Mouse (Mus musculus): Measurements from ENCODE around the gene Gm14322. TPM values are rescaled to one million over a fixed set of nuclear protein-coding genes. Genes with fewer than 3 reads are reported as not detected.
"Not testable (repeated sequence)": the region's sequence is repeated elsewhere in the genome, so short reads cannot be mapped to it uniquely, and the experiment has no call there.

Gm14322 gene
- polyA plus RNA-seq (2015; fragmentation: Nextera tagmentation; extraction: Ambion mirVana), result 0.34 and 1.4 TPM in 2 replicates

GRCm38 (mm10) chr2:177758941-177759558 lies at the start of gene Gm14322:
Gene Gm14322, plus strand, starts transcription at chr2:177759288.
- not testable (repeated sequence) for H3K36me3 ChIP-seq (replicated peaks; ENCODE audit: insufficient read depth, low read length); H3K9ac ChIP-seq (replicated peaks); H3K27me3 ChIP-seq (ENCODE audit: insufficient read depth, low read length); H3K27ac ChIP-seq (ENCODE audit: low read depth); H3K9me3 ChIP-seq (ENCODE audit: low read length); H3K4me1 ChIP-seq (ENCODE audit: insufficient read depth); H3K4me3 ChIP-seq (ENCODE audit: low read depth, low read length); H3K4me2 ChIP-seq (ENCODE audit: low read depth, low read length); ATAC-seq
- WGBS (ENCODE audit: insufficient replicate concordance), result 25% methylated on average over 9 of the region's 9 CpGs
- DNase-seq, result peak; percentile 10

- 58% methylated on average over 4 of the region's 10 CpGs for WGBS (ENCODE audit: insufficient replicate concordance)
- not testable (repeated sequence) for H3K27ac ChIP-seq (ENCODE audit: low read depth); H3K4me2 ChIP-seq (ENCODE audit: low read depth, low read length)
Observed at GRCm38 (mm10) chr2:177741487-177741886, 17.6 kb upstream of the Gm14322 start.

GRCm38 (mm10) chr2:177787351-177787750 lies 28.3 kb downstream of the Gm14322 start:
- not testable (repeated sequence) for H3K27me3 ChIP-seq (ENCODE audit: insufficient read depth, low read length); H3K27ac ChIP-seq (ENCODE audit: low read depth); H3K4me2 ChIP-seq (ENCODE audit: low read depth, low read length); H3K9me3 ChIP-seq (ENCODE audit: low read length); H3K4me3 ChIP-seq (ENCODE audit: low read depth, low read length); DNase-seq; ATAC-seq; H3K4me1 ChIP-seq (ENCODE audit: insufficient read depth); H3K36me3 ChIP-seq (replicated peaks; ENCODE audit: insufficient read depth, low read length); H3K9ac ChIP-seq (replicated peaks)
- 33% methylated on average over 1 of the region's 1 CpGs for WGBS (ENCODE audit: insufficient replicate concordance)

More at GRCm38 (mm10) chr2:177741487-177741886, 17.6 kb upstream of the Gm14322 start:
- not testable (repeated sequence) for H3K9me3 ChIP-seq (ENCODE audit: low read length); DNase-seq; H3K4me1 ChIP-seq (ENCODE audit: insufficient read depth); H3K4me3 ChIP-seq (ENCODE audit: low read depth, low read length); H3K9ac ChIP-seq (replicated peaks); H3K36me3 ChIP-seq (replicated peaks; ENCODE audit: insufficient read depth, low read length); ATAC-seq; H3K27me3 ChIP-seq (ENCODE audit: insufficient read depth, low read length)

GRCm38 (mm10) chr2:177806170-177806569 lies 47.1 kb downstream of the Gm14322 start:
- DNase-seq, ATAC-seq: not testable (repeated sequence)
- WGBS (ENCODE audit: insufficient replicate concordance), result no CpG with 5 or more reads among the region's 2 CpGs

More at GRCm38 (mm10) chr2:177806170-177806569, 47.1 kb downstream of the Gm14322 start:
- not testable (repeated sequence) for H3K9ac ChIP-seq (replicated peaks); H3K4me1 ChIP-seq (ENCODE audit: insufficient read depth); H3K27ac ChIP-seq (ENCODE audit: low read depth); H3K27me3 ChIP-seq (ENCODE audit: insufficient read depth, low read length); H3K9me3 ChIP-seq (ENCODE audit: low read length); H3K4me3 ChIP-seq (ENCODE audit: low read depth, low read length); H3K4me2 ChIP-seq (ENCODE audit: low read depth, low read length); H3K36me3 ChIP-seq (replicated peaks; ENCODE audit: insufficient read depth, low read length)

Other genes starting within 250 kb of the Gm14322 start
- not detected in 2 replicates for gene Gm14406, start 181.1 kb upstream of the Gm14322 start, polyA plus RNA-seq (2015; fragmentation: Nextera tagmentation; extraction: Ambion mirVana)
- gene Gm14325, start 81.0 kb downstream of the Gm14322 start, polyA plus RNA-seq (2015; fragmentation: Nextera tagmentation; extraction: Ambion mirVana), result 7.9 and 9.1 TPM in 2 replicates
- gene Gm14327, start 137.8 kb downstream of the Gm14322 start, polyA plus RNA-seq (2015; fragmentation: Nextera tagmentation; extraction: Ambion mirVana), result 1.5 and 1.9 TPM in 2 replicates
- 0.34 and 0.48 TPM in 2 replicates for gene Zfp972, start 166.3 kb downstream of the Gm14322 start, polyA plus RNA-seq (2015; fragmentation: Nextera tagmentation; extraction: Ambion mirVana)
- 4.9 TPM in 2 replicates for gene Gm14326, start 198.0 kb downstream of the Gm14322 start, polyA plus RNA-seq (2015; fragmentation: Nextera tagmentation; extraction: Ambion mirVana)

All from liver, postnatal 0 days (tissue).